8 mouse cellular contexts compared by ENCODE assay signal in genomic region chr8:95599861-95600260, GRCm38 (mm10). TPM values are rescaled to one million over a fixed set of nuclear protein-coding genes. Genes with fewer than 3 reads are reported as not detected.
A peak's percentile ranks its signal among the peaks of the same experiment; 100 is the strongest.
DNase-seq lines count a peak whose midpoint lies in the region; ATAC-seq and TF ChIP-seq lines count a peak whose summit lies in the region.

No protein-coding gene starts in this region.

- no peaks in the 10 kb centered on the region for H3K36me3 ChIP-seq in forebrain, embryonic 13.5 days (ENCODE audit: poor library complexity, severe bottlenecking)
- H3K36me3 ChIP-seq in hindbrain, embryonic 16.5 days (ENCODE audit: control insufficient read depth, insufficient read depth, low read length) = no peaks in the 10 kb centered on the region
- H3K36me3 ChIP-seq in midbrain, embryonic 15.5 days (replicated peaks) = no peaks in the 10 kb centered on the region

- ATAC-seq in forebrain, embryonic 13.5 days = peak; percentile 62; the same call in 1 of the 2 replicates
- ATAC-seq in hindbrain, embryonic 16.5 days = peak; percentile 68; the same call in 1 of the 2 replicates
- 0 out of 2 replicates have a peak, but pooled peaks have one; percentile 45 for ATAC-seq in midbrain, embryonic 15.5 days (replicated peaks)

- peak; percentile 21 for DNase-seq in ovary, postnatal 10 days (ENCODE audit: low spot score)
- DNase-seq in ovary, adult 18-20 months (ENCODE audit: low spot score) = no peak
- peak; percentile 83 for DNase-seq in brain, embryonic 14.5 days (ENCODE audit: low read depth)
- peak; percentile 71 for DNase-seq in left cerebral cortex, postnatal 25 days (ENCODE audit: low spot score in 2 of 2)
- DNase-seq in testis, postnatal 14 days (ENCODE audit: low spot score) = peak; percentile 68

- no peaks in the 10 kb centered on the region for H3K9me3 ChIP-seq in forebrain, embryonic 13.5 days (replicated peaks)
- no peaks in the 10 kb centered on the region for H3K9me3 ChIP-seq in hindbrain, embryonic 16.5 days (ENCODE audit: control insufficient read depth, low read length)
- H3K9me3 ChIP-seq in midbrain, embryonic 15.5 days = no peaks in the 10 kb centered on the region

- WGBS in forebrain, embryonic 13.5 days = 10% methylated on average over 11 of the region's 11 CpGs
- 11% methylated on average over 11 of the region's 11 CpGs for WGBS in hindbrain, embryonic 16.5 days
- WGBS in midbrain, embryonic 15.5 days = 9% methylated on average over 11 of the region's 11 CpGs

- intact Hi-C loops in left cerebral cortex, postnatal 25 days (cut with DNase I) = loop anchor here (5.0 to 10.0 kb wide), 3 partner anchors 117 to 255 kb away; partner anchors contain the start of gene Setd6

- no peak overlapping the region for H3K4me3 ChIP-seq in forebrain, embryonic 13.5 days
- no peak overlapping the region for H3K4me3 ChIP-seq in hindbrain, embryonic 16.5 days (ENCODE audit: low read length)
- H3K4me3 ChIP-seq in midbrain, embryonic 15.5 days = no peak overlapping the region

- H3K27me3 ChIP-seq in forebrain, embryonic 13.5 days = 0 out of 2 replicates have a peak, but pooled peaks cover 4% of the 10 kb centered on the region
- H3K27me3 ChIP-seq in hindbrain, embryonic 16.5 days (replicated peaks; ENCODE audit: control insufficient read depth, insufficient read depth, low read length) = no peaks in the 10 kb centered on the region; the same call in 1 of the 2 replicates
- no peaks in the 10 kb centered on the region for H3K27me3 ChIP-seq in midbrain, embryonic 15.5 days (replicated peaks)

- H3K9ac ChIP-seq in forebrain, embryonic 13.5 days = no peak overlapping the region
- no peak overlapping the region for H3K9ac ChIP-seq in hindbrain, embryonic 16.5 days (ENCODE audit: low read depth, low read length)
- no peak overlapping the region for H3K9ac ChIP-seq in midbrain, embryonic 15.5 days

- peak overlapping the region; percentile 24; the same call in 1 of the 2 replicates for H3K4me2 ChIP-seq in forebrain, embryonic 13.5 days
- H3K4me2 ChIP-seq in hindbrain, embryonic 16.5 days (ENCODE audit: low read length) = peak overlapping the region; percentile 29
- H3K4me2 ChIP-seq in midbrain, embryonic 15.5 days = no peak overlapping the region; the same call in 1 of the 2 replicates

- no peak overlapping the region for H3K27ac ChIP-seq in forebrain, embryonic 13.5 days
- H3K27ac ChIP-seq in hindbrain, embryonic 16.5 days (ENCODE audit: low read depth, low read length) = no peak overlapping the region
- no peak overlapping the region for H3K27ac ChIP-seq in midbrain, embryonic 15.5 days

- no peaks in the 10 kb centered on the region for H3K4me1 ChIP-seq in forebrain, embryonic 13.5 days
- H3K4me1 ChIP-seq in hindbrain, embryonic 16.5 days (ENCODE audit: control insufficient read depth, insufficient read depth, low read depth, low read length) = no peaks in the 10 kb centered on the region
- H3K4me1 ChIP-seq in midbrain, embryonic 15.5 days = no peaks in the 10 kb centered on the region

- TF ChIP-seq CTCF in brain, embryonic 14.5 days (IDR thresholded peaks at IDR 0.05; ENCODE audit: borderline replicate concordance, extremely low read depth, insufficient read depth, insufficient read length) = peak; percentile 85

- no peak for TF ChIP-seq POLR2A in brain, embryonic 14.5 days (IDR thresholded peaks at IDR 0.05; ENCODE audit: borderline replicate concordance, extremely low read depth, insufficient read depth, insufficient read length, poor library complexity, severe bottlenecking)

RNA-seq across cellular contexts. Expression of gene Prss54, which starts 23.7 kb away (rescaled TPM):
- polyA plus RNA-seq in brain, embryonic 14.5 days (2012; rRNA removed) = not detected in 2 replicates
- polyA plus RNA-seq in forebrain, embryonic 13.5 days (2015; fragmentation: Nextera tagmentation; extraction: Ambion mirVana) = not detected in 2 replicates
- polyA plus RNA-seq in hindbrain, embryonic 16.5 days (2015; fragmentation: Nextera tagmentation; extraction: Ambion mirVana) = not detected in 2 replicates
- total RNA-seq in left cerebral cortex, postnatal 25 days (2021) = not detected
- polyA plus RNA-seq in midbrain, embryonic 15.5 days (2015; fragmentation: Nextera tagmentation; extraction: Ambion mirVana) = not detected in 2 replicates

RNA-seq across cellular contexts. Expression of gene Gins3, which starts 33.4 kb away (rescaled TPM):
- polyA plus RNA-seq in brain, embryonic 14.5 days (2012; rRNA removed) = 4.6 and 6.2 TPM in 2 replicates
- 19.4 and 21.3 TPM in 2 replicates for polyA plus RNA-seq in forebrain, embryonic 13.5 days (2015; fragmentation: Nextera tagmentation; extraction: Ambion mirVana)
- polyA plus RNA-seq in hindbrain, embryonic 16.5 days (2015; fragmentation: Nextera tagmentation; extraction: Ambion mirVana) = 7.5 and 7.7 TPM in 2 replicates
- 1 to 10 TPM; 1.6 to 2.2 TPM for total RNA-seq in left cerebral cortex, postnatal 25 days (2021)
- polyA plus RNA-seq in midbrain, embryonic 15.5 days (2015; fragmentation: Nextera tagmentation; extraction: Ambion mirVana) = 6.6 and 7.5 TPM in 2 replicates
